Mouse (Mus musculus) liver, embryonic 14.5 days (tissue): Measurements from ENCODE around the gene Ccr6.

ENCODE experiments used
- CTCF ChIP-seq: IDR thresholded peaks from 2 replicates; pipeline ENCODE4 v1.5.1; 2016; ENCODE audit warnings: antibody characterized with exemption, low read depth, control low read depth
- EP300 ChIP-seq: IDR thresholded peaks from 2 replicates; pipeline ENCODE4 v1.6.1; 2016; ENCODE audit warnings: antibody characterized with exemption, low read depth

GRCm38 (mm10) chr17:8211399-8211798, 24.4 kb upstream of the Ccr6 start:
- TF ChIP-seq CTCF: no peak
- TF ChIP-seq EP300: no peak
